ENCODE assay signal across 8 mouse cellular contexts in genomic region chr5:130255799-130256525, GRCm38 (mm10). TPM values are rescaled to one million over a fixed set of nuclear protein-coding genes. Genes with fewer than 3 reads are reported as not detected.
DNase-seq lines count a peak whose midpoint lies in the region; ATAC-seq and TF ChIP-seq lines count a peak whose summit lies in the region.
"Not testable (repeated sequence)": the region's sequence is repeated elsewhere in the genome, so short reads cannot be mapped to it uniquely, and the experiment has no call there.

No protein-coding gene starts in this region.

- H3ac ChIP-seq in myocyte (ENCODE audit: control insufficient read depth, insufficient read length), result peak overlapping the region; percentile 34

- 34% methylated on average over 20 of the region's 20 CpGs for WGBS in forebrain, embryonic 14.5 days
- WGBS in hindbrain, embryonic 11.5 days, result 31% methylated on average over 20 of the region's 20 CpGs
- 26% methylated on average over 20 of the region's 20 CpGs for WGBS in lung, embryonic 14.5 days
- 27% methylated on average over 20 of the region's 20 CpGs for WGBS in thymus, adult 2 months

- peak; percentile 1; the same call in 1 of the 2 replicates for ATAC-seq in forebrain, embryonic 14.5 days
- peak; percentile 16; the same call in 1 of the 2 replicates for ATAC-seq in hindbrain, embryonic 11.5 days (ENCODE audit: low FRiP score)
- peak; percentile 4; the same call in 1 of the 2 replicates for ATAC-seq in lung, embryonic 14.5 days (ENCODE audit: insufficient read depth)

- TF ChIP-seq CTCF in lung, embryonic 14.5 days (IDR thresholded peaks at IDR 0.05; ENCODE audit: low read depth), result peak; percentile 17; the same call in 1 of the 2 replicates
- TF ChIP-seq CTCF in thymus, adult 2 months (IDR thresholded peaks at IDR 0.05; ENCODE audit: borderline replicate concordance, control insufficient read depth, extremely low read depth, insufficient read depth, low read length, poor library complexity), result not testable (repeated sequence)

- 0 out of 2 replicates have a peak overlapping the region, but pooled peaks have one; percentile 32 for H3K9ac ChIP-seq in forebrain, embryonic 14.5 days (ENCODE audit: low read length)
- peak overlapping the region; percentile 36; the same call in 1 of the 2 replicates for H3K9ac ChIP-seq in hindbrain, embryonic 11.5 days (ENCODE audit: low read depth, low read length)
- peak overlapping the region; percentile 46; the same call in 1 of the 2 replicates for H3K9ac ChIP-seq in lung, embryonic 14.5 days

- H3K4me2 ChIP-seq in forebrain, embryonic 14.5 days (ENCODE audit: low read length), result peak overlapping the region; percentile 75
- H3K4me2 ChIP-seq in hindbrain, embryonic 11.5 days (replicated peaks; ENCODE audit: low read depth, low read length), result peak overlapping the region; percentile 77
- peak overlapping the region; percentile 83 for H3K4me2 ChIP-seq in lung, embryonic 14.5 days
- peak overlapping the region; percentile 100 for H3K4me2 ChIP-seq in myocyte (ENCODE audit: low read depth)

- H3K4me3 ChIP-seq in forebrain, embryonic 14.5 days (ENCODE audit: low read depth, low read length), result peak overlapping the region; percentile 73
- H3K4me3 ChIP-seq in hindbrain, embryonic 11.5 days (ENCODE audit: low read depth, low read length), result peak overlapping the region; percentile 69
- peak overlapping the region; percentile 76 for H3K4me3 ChIP-seq in lung, embryonic 14.5 days (ENCODE audit: low read depth, low read length)
- H3K4me3 ChIP-seq in myocyte, result peak overlapping the region; percentile 99
- H3K4me3 ChIP-seq in thymus, adult 2 months (ENCODE audit: control insufficient read depth, insufficient read depth, low read length), result not testable (repeated sequence)

- TF ChIP-seq POLR2A in myocyte (IDR thresholded peaks at IDR 0.05; ENCODE audit: insufficient read length, low read depth); thymus, adult 2 months (IDR thresholded peaks at IDR 0.05; ENCODE audit: control insufficient read depth, extremely low read depth, insufficient read depth, low read length, poor library complexity): not testable (repeated sequence)

- not testable (repeated sequence) for H3K9me3 ChIP-seq in forebrain, embryonic 14.5 days (replicated peaks; ENCODE audit: control insufficient read depth, low read length); hindbrain, embryonic 11.5 days (ENCODE audit: control insufficient read depth, low read length); lung, embryonic 14.5 days (ENCODE audit: low read depth, low read length)

- H3K27me3 ChIP-seq in forebrain, embryonic 14.5 days (replicated peaks; ENCODE audit: control insufficient read depth, insufficient read depth, low read length); hindbrain, embryonic 11.5 days (ENCODE audit: control insufficient read depth, insufficient read depth, low read length); lung, embryonic 14.5 days (ENCODE audit: insufficient read depth, low read length); myocyte (ENCODE audit: control insufficient read depth, insufficient read depth, insufficient read length); thymus, adult 2 months (ENCODE audit: control insufficient read depth, insufficient read depth, low read length): not testable (repeated sequence)

- H3K79me2 ChIP-seq in myocyte (ENCODE audit: control insufficient read depth, insufficient read depth), result peaks cover 49% of the 10 kb centered on the region

- DNase-seq in MEL-GATA-1-ER (ENCODE audit: extremely low read depth, low read depth), result peak; percentile 31
- peak; percentile 20 to 30 for DNase-seq in cerebellum, postnatal 25 days
- not testable (repeated sequence) for DNase-seq in forebrain, embryonic 14.5 days (ENCODE audit: low spot score); hindbrain, embryonic 11.5 days (ENCODE audit: low spot score)
- peak; percentile 14 for DNase-seq in kidney, postnatal 14 days
- peak; percentile 43 for DNase-seq in lung, embryonic 14.5 days
- DNase-seq in thymus, adult 2 months, result peak; percentile 11

- H3K36me3 ChIP-seq in forebrain, embryonic 14.5 days (ENCODE audit: control insufficient read depth, insufficient read depth, low read length), result peaks cover 28% of the 10 kb centered on the region
- H3K36me3 ChIP-seq in hindbrain, embryonic 11.5 days (ENCODE audit: control insufficient read depth, insufficient read depth, low read length), result not testable (repeated sequence)
- H3K36me3 ChIP-seq in lung, embryonic 14.5 days (ENCODE audit: insufficient read depth), result peaks cover 28% of the 10 kb centered on the region
- H3K36me3 ChIP-seq in myocyte (ENCODE audit: control insufficient read depth, insufficient read depth), result peaks cover 21% of the 10 kb centered on the region
- H3K36me3 ChIP-seq in thymus, adult 2 months (ENCODE audit: control insufficient read depth, insufficient read depth, low read length), result peaks cover 19% of the 10 kb centered on the region

- H3K4me1 ChIP-seq in forebrain, embryonic 14.5 days (ENCODE audit: control insufficient read depth, insufficient read depth, low read length), result peaks cover 11% of the 10 kb centered on the region
- not testable (repeated sequence) for H3K4me1 ChIP-seq in hindbrain, embryonic 11.5 days (replicated peaks; ENCODE audit: control insufficient read depth, insufficient read depth, low read length); lung, embryonic 14.5 days (ENCODE audit: insufficient read depth)
- peaks cover 11% of the 10 kb centered on the region for H3K4me1 ChIP-seq in thymus, adult 2 months (replicated peaks; ENCODE audit: control insufficient read depth, insufficient read depth, low read length)

- not testable (repeated sequence) for H3K27ac ChIP-seq in forebrain, embryonic 14.5 days (ENCODE audit: low read depth, low read length); hindbrain, embryonic 11.5 days (ENCODE audit: low read depth, low read length); thymus, adult 2 months (ENCODE audit: control insufficient read depth, insufficient read depth, low read length)
- peak overlapping the region; percentile 81 for H3K27ac ChIP-seq in lung, embryonic 14.5 days (ENCODE audit: low read depth)

RNA-seq across cellular contexts. Expression of gene Tyw1, which starts 0.5 kb away (rescaled TPM):
- polyA plus RNA-seq in forebrain, embryonic 14.5 days (2014; fragmentation: Nextera tagmentation; extraction: Ambion mirVana), result 25.2 and 29.4 TPM in 2 replicates
- 29.1 and 29.9 TPM in 2 replicates for polyA plus RNA-seq in hindbrain, embryonic 11.5 days (2014; fragmentation: Nextera tagmentation; extraction: Ambion mirVana)
- 25.2 and 27.5 TPM in 2 replicates for polyA plus RNA-seq in lung, embryonic 14.5 days (2014; fragmentation: Nextera tagmentation; extraction: Ambion mirVana)
- 23.6 TPM for polyA plus RNA-seq in myocyte (2012; fragmentation: generic; extraction: Trizol)
- 15.4 and 15.6 TPM in 2 replicates for polyA plus RNA-seq in thymus, adult 2 months (2012; rRNA removed)

RNA-seq across cellular contexts. Expression of gene Sbds, which starts 0.6 kb away (rescaled TPM):
- polyA plus RNA-seq in forebrain, embryonic 14.5 days (2014; fragmentation: Nextera tagmentation; extraction: Ambion mirVana), result 49.6 and 50.8 TPM in 2 replicates
- 75.3 and 76.0 TPM in 2 replicates for polyA plus RNA-seq in hindbrain, embryonic 11.5 days (2014; fragmentation: Nextera tagmentation; extraction: Ambion mirVana)
- 50.7 and 51.4 TPM in 2 replicates for polyA plus RNA-seq in lung, embryonic 14.5 days (2014; fragmentation: Nextera tagmentation; extraction: Ambion mirVana)
- polyA plus RNA-seq in myocyte (2012; fragmentation: generic; extraction: Trizol), result 47.2 TPM
- 24.4 and 24.8 TPM in 2 replicates for polyA plus RNA-seq in thymus, adult 2 months (2012; rRNA removed)

RNA-seq across cellular contexts. Expression of gene Tmem248, which starts 39.1 kb away (rescaled TPM):
- polyA plus RNA-seq in forebrain, embryonic 14.5 days (2014; fragmentation: Nextera tagmentation; extraction: Ambion mirVana), result 22.5 and 22.7 TPM in 2 replicates
- polyA plus RNA-seq in hindbrain, embryonic 11.5 days (2014; fragmentation: Nextera tagmentation; extraction: Ambion mirVana), result 28.7 and 29.9 TPM in 2 replicates
- polyA plus RNA-seq in lung, embryonic 14.5 days (2014; fragmentation: Nextera tagmentation; extraction: Ambion mirVana), result 42.4 and 46.6 TPM in 2 replicates
- polyA plus RNA-seq in myocyte (2012; fragmentation: generic; extraction: Trizol), result 25.3 TPM
- 31.8 and 44.4 TPM in 2 replicates for polyA plus RNA-seq in thymus, adult 2 months (2012; rRNA removed)
